Mouse (Mus musculus) gastrocnemius, postnatal 14 days (tissue): Measurements from ENCODE around the gene Ddx50. TPM values are rescaled to one million over a fixed set of nuclear protein-coding genes. Genes with fewer than 3 reads are reported as not detected.

ENCODE experiments used
- microRNA-seq, 2 experiments: library from miRNA; unstranded; fragments of <30 nt; microRNA quantifications; one replicate each; pipeline ENCODE4 v1.2.0; 2021
- total RNA-seq, 2 experiments: library from RNA; stranded (reverse); gene quantifications; 2 replicates each; pipeline ENCODE4 v1.2.3; 2021

Gene Ddx50
- total RNA-seq, 2 experiments from 2014 or later, result 49.2 to 50.9 TPM

Small RNA genes lying within 50 kb of the gene (microRNA-seq; reads per million reads assigned to microRNA genes)
- gene Mir7215, result 0 reads per million in 2 experiments

Other genes with a start within 250 kb of the Ddx50 start
- gene Hkdc1, start 228.7 kb downstream of the Ddx50 start, total RNA-seq, result under 1 TPM; 0.09 to 0.14 TPM
- under 1 TPM; 0.16 to 0.23 TPM for gene 4930507D05Rik, start 201.7 kb downstream of the Ddx50 start, total RNA-seq
- gene Supv3l1, start 201.5 kb downstream of the Ddx50 start, total RNA-seq, result 10 to 100 TPM; 16.3 to 17.6 TPM
- 10 to 100 TPM; 26.3 to 26.6 TPM for gene Vps26a, start 164.4 kb downstream of the Ddx50 start, total RNA-seq
- 10 to 100 TPM; 11.8 to 14.0 TPM for gene Srgn, start 123.8 kb downstream of the Ddx50 start, total RNA-seq
- 10 to 100 TPM; 21.6 to 22.8 TPM for gene Kif1bp, start 72.8 kb downstream of the Ddx50 start, total RNA-seq
- 10 to 100 TPM; 25.1 to 34.3 TPM for gene Ddx21, start 48.9 kb downstream of the Ddx50 start, total RNA-seq
- gene Stox1, start 74.9 kb upstream of the Ddx50 start, total RNA-seq, result under 1 TPM; 0.49 to 0.82 TPM
- gene Ccar1, start 141.1 kb upstream of the Ddx50 start, total RNA-seq, result 10 to 100 TPM; 27.3 to 31.0 TPM